In genomic region chr2:166465531-166465930, GRCm38 (mm10) we compare ENCODE assay signal across 23 mouse cellular contexts.
DNase-seq lines count a peak whose midpoint lies in the region; ATAC-seq lines count a peak whose summit lies in the region.
"Had no signal": no experiment of that assay in that cellular context is flagged by ENCODE, and none has a peak within 500 bp of the region (broad histone marks: within the 10 kb centered on the region; RNA-seq: fewer than 3 reads in every experiment).

No protein-coding gene starts in this region.

- 86% methylated on average over 5 of the region's 5 CpGs for WGBS in kidney, embryonic 14.5 days
- WGBS in embryonic facial prominence, embryonic 10.5 days, result 75% methylated on average over 5 of the region's 5 CpGs

- H3K27me3 ChIP-seq in kidney, embryonic 14.5 days (ENCODE audit: control insufficient read depth, insufficient read depth, low read length), result no peaks in the 10 kb centered on the region
- H3K27me3 ChIP-seq in embryonic facial prominence, embryonic 10.5 days (replicated peaks; ENCODE audit: low read depth, poor library complexity, severe bottlenecking), result no peaks in the 10 kb centered on the region
- H3K27me3 ChIP-seq: embryonic facial prominence, embryonic 13.5 days; hindbrain, embryonic 12.5 days had no signal

- H3K4me2 ChIP-seq in kidney, embryonic 14.5 days (replicated peaks; ENCODE audit: low read depth, low read length), result no peak overlapping the region
- H3K4me2 ChIP-seq: embryonic facial prominence, embryonic 13.5 days; heart, embryonic 11.5 days; hindbrain, embryonic 12.5 days; hindbrain, embryonic 15.5 days had no signal

- H3K4me3 ChIP-seq in kidney, embryonic 14.5 days (ENCODE audit: low read length), result no peak overlapping the region
- no peak overlapping the region for H3K4me3 ChIP-seq in embryonic facial prominence, embryonic 10.5 days
- H3K4me3 ChIP-seq: embryonic facial prominence, embryonic 13.5 days; erythroblast, embryonic 14.5 days; gastrocnemius, adult 2 months; hindbrain, embryonic 12.5 days; hindbrain, embryonic 15.5 days had no signal

- no peak overlapping the region for H3K9ac ChIP-seq in kidney, embryonic 14.5 days (ENCODE audit: low read depth, low read length)
- H3K9ac ChIP-seq: embryonic facial prominence, embryonic 13.5 days; forebrain, postnatal 0 days; hindbrain, embryonic 12.5 days; hindbrain, embryonic 15.5 days had no signal

- H3K27ac ChIP-seq in kidney, embryonic 14.5 days (ENCODE audit: low read depth, low read length), result no peak overlapping the region
- peak overlapping the region; percentile 40; the same call in 1 of the 2 replicates for H3K27ac ChIP-seq in embryonic facial prominence, embryonic 10.5 days (replicated peaks)
- H3K27ac ChIP-seq: embryonic facial prominence, embryonic 13.5 days; gastrocnemius, adult 2 months; hindbrain, embryonic 12.5 days; hindbrain, embryonic 15.5 days had no signal

- DNase-seq in adrenal gland, postnatal 14 days, result peak; percentile 26
- no peak for DNase-seq in adrenal gland, postnatal 25 days
- DNase-seq in kidney, adult 18-20 months, result peak; percentile 53
- peak; percentile 80 for DNase-seq in kidney, adult 9 months
- no peak for DNase-seq in kidney, postnatal 10 days
- no peak for DNase-seq in embryonic facial prominence, embryonic 10.5 days (ENCODE audit: low spot score)
- DNase-seq in layer of hippocampus, adult 9-11 months, result no peak
- DNase-seq: adrenal gland, adult 8-10 months; cerebellum, adult 11 months; cerebellum, adult 2 months; cerebellum, adult 9-11 months; cerebellum, postnatal 25 days; forebrain, postnatal 0 days; gastrocnemius, adult 2 months; gastrocnemius, postnatal 14 days had no signal

- peaks cover 11% of the 10 kb centered on the region; the same call in 1 of the 2 replicates for H3K4me1 ChIP-seq in kidney, embryonic 14.5 days (ENCODE audit: control insufficient read depth, insufficient read depth, low read length)
- peaks cover 27% of the 10 kb centered on the region for H3K4me1 ChIP-seq in embryonic facial prominence, embryonic 10.5 days

- no peaks in the 10 kb centered on the region for H3K36me3 ChIP-seq in kidney, embryonic 14.5 days (ENCODE audit: control insufficient read depth, insufficient read depth, low read length)
- H3K36me3 ChIP-seq in embryonic facial prominence, embryonic 10.5 days (replicated peaks), result no peaks in the 10 kb centered on the region
- H3K36me3 ChIP-seq: embryonic facial prominence, embryonic 13.5 days; hindbrain, embryonic 12.5 days; hindbrain, embryonic 15.5 days had no signal

- no peak for ATAC-seq in kidney, embryonic 14.5 days (ENCODE audit: low FRiP score, low TSS enrichment)
- ATAC-seq: activated CD4-positive, CD25-positive, alpha-beta regulatory T cell, adult 4 months; forebrain, embryonic 14.5 days; forebrain, postnatal 0 days had no signal

- H3K9me3 ChIP-seq in kidney, embryonic 14.5 days (ENCODE audit: control insufficient read depth, low read length), result no peaks in the 10 kb centered on the region
- no peaks in the 10 kb centered on the region for H3K9me3 ChIP-seq in embryonic facial prominence, embryonic 10.5 days
- H3K9me3 ChIP-seq: embryonic facial prominence, embryonic 13.5 days; hindbrain, embryonic 12.5 days; hindbrain, embryonic 15.5 days had no signal

Comparison
In these comparisons a context has a peak if more than half of its experiments do, and no peak if none do; other contexts are left out.
1. DNase-seq: peak in adrenal gland, postnatal 14 days (single experiment), kidney, adult 18-20 months (single experiment) and kidney, adult 9 months (single experiment); none in adrenal gland, postnatal 25 days (single experiment), kidney, postnatal 10 days (single experiment), embryonic facial prominence, embryonic 10.5 days (single experiment) and layer of hippocampus, adult 9-11 months (single experiment).